Mouse (Mus musculus) embryo, embryonic 11.5 days (tissue): ENCODE results near the gene Cxcr5.

Experiments used
- DNase-seq: peaks from one replicate; pipeline ENCODE4 v3.0.0-alpha.2; 2012; ENCODE audit warnings: low read depth, low spot score

Gene Cxcr5

DNA sequence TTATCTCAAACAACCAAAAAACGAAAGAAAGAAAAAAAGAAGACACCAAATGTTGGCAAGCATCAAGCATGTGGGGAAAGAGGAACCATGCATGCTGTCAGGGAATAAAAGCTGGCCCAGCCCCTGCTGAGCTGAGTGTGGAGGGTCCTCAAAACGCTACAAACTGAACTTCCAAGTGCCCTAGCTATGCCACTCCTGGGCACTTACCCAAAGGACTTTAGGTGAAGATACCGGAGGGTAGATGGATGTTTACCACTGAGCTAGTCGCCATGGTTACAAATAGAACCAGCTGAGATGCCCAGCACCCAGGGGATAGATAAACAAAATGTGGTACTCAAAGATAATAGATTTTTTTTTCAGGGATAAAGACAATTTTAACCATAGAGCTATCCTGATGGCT lies at the start of gene Cxcr5:
Gene Cxcr5, minus strand, starts transcription at position 281 of the 400 bp plus-strand sequence.
- DNase-seq, result no peak

DNA sequence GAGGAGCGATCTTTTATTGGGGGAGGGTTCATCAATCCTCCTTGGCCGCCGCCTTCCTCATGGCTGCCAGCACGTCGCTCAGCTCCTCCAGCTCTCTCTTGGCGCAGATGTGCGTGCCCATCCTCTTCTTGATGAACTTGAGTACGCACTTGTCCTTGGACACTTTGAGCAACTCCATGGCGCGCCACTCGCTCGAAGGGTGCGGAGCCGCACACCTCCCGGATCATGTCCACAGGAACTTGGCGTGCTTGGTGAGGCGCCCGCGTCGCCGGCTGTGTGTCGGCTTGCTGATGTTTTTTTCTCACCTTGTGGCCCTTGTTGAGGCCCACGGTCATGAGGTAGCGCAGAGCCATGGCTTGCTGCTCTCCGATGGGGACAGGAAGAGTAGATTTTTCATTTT lies 48.7 kb upstream of the Cxcr5 start:
- DNase-seq, result no peak

DNA sequence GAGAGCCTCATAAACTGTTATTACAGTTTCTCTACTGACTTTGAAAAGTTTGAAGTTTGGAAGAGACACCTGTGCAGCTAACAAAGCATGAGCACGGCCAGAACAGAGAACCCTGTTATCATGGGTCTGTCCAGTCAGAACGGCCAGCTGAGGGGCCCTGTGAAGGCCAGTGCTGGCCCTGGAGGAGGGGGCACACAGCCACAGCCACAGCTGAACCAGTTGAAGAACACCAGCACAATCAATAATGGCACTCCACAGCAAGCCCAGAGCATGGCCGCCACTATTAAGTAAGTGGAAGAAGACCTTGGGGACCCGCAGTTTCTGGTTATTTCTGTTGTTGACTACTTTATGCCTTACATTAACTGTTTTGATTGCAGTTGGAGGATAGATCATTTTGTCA lies 45.6 kb upstream of the Cxcr5 start:
- no peak for DNase-seq

DNA sequence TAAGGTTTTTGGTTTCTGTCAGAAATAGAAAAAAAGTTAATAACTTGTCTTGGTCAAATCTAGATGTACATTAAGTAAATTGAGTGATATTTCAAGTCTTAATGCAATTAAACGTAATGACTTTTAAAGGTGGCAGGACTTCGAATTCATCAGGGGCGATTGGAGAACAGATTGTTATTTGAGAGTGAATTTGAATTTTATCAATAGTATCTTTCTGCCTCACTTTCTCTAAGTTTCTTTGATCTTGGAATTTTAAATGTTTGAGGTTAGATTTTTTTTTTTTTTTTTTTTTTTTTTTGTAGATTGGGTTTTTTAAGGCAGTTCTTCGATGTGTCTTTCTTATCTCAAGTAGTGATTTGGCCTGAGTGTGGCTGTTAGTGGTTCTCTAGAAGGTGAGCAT lies 45.0 kb upstream of the Cxcr5 start:
- DNase-seq, result no peak

DNA sequence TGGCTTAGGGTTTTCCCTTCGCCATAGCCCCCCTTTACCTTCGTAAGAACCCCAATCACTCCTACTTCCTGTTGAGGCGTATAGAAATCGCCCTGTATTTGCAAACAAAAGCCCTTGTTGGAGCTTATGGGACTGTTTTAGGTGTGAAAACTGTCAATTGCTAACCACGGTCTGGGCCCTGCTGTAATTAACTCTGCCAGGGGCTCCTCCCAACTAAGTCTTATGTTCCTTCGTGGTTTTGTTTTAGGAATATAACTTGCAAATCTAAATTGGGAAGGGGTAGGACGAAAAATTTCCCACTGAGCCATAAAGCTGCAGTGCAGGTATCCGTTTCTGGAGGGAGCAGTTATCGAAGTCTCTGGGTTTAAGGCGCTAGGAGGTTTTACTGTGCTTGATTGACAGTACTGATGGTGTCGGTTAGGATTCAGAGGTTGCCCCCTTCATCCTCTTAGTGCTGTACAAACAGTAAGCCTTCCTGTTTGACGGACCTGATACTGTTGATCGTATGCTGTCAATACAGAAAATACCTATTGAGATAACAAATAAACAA lies 44.0 kb upstream of the Cxcr5 start:
- no peak for DNase-seq

DNA sequence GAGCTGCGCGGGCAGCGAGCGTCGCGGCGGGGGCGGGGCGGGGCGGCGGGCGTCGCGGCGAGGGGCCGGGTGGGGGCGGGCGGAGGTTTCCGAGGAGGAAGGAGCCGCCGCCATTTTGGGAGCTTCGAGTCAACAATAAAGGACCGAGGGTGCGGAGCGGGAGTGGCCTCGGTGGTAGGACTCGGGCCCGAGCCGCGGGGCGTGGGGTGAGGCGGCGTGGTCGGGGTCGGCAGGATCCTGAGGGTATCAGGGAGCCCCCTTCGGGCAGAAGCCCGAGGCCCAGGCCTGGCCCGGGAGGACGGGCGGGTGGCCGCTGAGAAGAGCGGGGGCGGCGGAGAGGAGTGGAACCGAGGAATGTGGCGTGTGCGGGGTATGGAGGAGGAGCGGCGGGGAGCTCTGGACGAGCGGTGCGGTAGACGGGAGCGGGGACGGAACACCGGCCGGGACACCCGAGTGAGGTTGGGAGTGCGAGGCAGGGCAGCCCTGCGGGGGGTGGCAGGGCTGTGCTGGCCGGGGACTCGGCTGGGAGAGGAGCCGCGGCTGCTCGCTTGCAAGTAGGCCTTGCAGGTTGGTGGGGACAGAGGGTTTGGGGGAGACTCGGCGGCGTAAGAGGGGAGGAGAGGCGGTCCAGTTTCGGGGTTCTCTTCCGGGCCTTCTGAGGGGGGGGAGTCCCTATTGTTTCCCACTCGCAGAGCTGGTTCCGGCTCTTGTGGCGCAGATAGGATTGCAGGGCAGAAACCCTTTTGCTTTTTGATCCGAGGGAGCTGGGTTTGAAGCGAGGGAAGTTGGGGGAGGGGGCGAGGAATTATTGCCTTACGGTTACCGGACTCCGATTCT lies 43.3 kb upstream of the Cxcr5 start, which contains the start of gene Ddx6:
Gene Ddx6, plus strand, starts transcription at position 114 of the 837 bp plus-strand sequence.
- peak; percentile 43 for DNase-seq

DNA sequence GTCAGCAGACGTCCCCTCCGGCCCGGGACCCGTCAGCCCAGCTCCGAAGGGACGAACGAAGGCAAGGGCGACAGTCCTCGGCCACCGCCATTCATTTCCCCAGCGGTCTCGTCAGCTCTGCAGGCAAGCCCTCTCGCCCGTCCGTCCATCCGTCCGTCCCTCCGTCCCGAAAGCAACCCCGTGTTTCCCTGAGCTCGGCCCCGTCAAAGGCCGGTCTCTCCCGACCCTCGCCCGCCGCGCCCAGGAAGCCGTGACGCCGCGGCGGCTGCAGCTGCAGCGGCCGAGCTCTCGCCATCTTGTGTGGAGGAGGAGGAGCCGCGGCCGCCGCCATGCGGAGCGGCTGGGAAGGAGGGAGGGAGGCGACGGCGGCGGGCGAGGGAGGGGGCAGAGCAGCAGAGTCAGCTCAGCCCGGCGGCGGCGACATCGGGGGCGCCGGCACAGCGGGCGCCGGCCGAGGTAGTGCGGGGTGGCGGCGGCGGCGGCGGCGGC lies 42.7 kb upstream of the Cxcr5 start:
- peak; percentile 51 for DNase-seq

DNA sequence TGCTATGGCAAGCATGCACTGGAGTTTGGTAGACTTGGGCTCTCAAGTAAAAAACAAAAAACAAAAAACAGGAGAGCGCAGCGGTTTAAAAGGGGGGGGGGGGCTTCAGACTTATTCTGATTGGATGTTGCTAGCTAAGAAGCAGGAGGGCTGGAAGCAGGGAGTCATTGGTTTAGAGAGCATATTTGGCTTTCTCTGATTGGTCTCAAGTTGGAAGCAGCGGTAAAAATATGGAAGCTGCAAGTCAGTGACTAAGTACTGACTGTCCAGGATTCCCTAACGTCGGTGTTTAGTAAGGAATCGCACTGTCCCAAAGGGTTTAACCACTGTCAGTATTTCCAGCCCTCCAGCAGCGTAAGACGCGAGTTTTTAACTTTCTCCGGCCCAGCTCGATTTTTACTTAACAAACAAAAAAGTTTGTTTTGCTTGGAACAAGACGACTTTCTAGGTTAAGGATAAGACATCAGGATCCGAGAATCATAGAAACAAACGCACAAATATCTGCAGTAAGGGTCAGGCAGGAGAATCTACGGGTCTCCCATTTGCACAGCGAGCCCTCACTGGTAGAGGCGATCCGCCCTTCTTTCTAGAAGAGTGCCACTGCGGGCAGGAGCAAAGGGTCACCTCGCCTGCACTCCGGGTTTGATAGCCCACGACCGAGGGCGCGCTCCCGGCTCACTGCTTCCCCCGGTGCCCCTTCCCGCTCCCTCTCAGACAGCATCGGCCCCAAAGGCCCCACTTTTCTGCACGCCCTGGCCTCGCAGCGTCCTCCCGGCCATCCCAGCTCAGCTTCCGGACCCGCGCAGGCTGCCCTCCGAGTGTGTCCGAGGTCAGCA lies 42.0 kb upstream of the Cxcr5 start:
- peak; percentile 66 for DNase-seq

DNA sequence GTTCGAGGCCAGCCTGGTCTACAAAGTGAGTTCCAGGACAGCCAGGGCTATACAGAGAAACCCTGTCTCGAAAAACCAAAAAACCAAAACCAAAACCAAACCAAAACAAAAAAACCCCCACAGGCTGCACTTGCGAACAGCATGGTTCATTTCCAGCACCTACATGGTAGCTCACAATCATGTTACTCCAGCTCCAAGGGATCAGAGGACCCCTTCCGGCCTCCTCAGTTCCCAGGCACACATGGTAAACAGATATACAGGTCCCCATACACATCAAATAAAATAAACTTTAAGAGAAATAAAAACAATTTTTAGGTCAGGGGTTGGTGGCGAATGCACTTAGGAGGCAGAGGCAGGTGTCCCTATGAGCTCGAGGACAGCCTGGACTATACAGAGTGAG lies 41.1 kb upstream of the Cxcr5 start:
- DNase-seq, result no peak

DNA sequence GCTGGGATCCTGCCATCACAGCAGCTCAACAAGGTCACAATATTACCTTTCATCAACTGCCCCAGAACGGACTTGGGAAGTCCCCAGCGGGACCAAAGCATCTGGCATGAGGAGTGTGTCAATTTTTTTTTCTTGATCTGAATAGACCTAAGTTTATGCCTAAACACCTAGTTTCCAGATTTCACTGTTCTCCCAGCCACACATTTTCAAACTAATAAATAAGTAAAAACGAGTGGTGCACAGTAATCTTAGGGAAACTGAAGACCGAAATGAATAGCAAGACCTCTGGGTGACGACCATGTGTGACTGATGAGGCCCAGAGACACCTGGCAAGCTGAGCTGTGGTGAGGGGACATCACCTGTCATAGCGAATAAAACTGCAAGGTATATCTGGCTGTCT lies 39.1 kb upstream of the Cxcr5 start:
- no peak for DNase-seq

DNA sequence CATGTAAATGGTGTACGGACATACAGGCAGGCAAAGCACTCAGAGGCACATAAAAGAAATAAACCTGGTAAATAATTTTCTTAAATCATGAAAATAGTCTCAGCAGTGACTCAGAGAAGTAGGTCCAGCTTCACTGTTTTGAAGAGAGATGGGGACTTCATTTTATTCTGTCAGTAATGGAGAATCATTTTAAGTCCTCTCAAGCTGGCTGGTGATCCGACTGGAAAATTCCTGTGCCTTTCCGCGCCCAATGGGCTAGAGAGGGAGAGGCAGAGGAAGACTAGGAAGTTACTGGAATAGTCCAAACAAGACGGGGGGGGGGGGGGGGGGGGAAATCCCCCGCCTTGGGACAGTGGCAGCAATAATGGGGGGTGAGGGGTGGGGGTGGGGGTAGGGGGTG lies 37.9 kb upstream of the Cxcr5 start:
- no peak for DNase-seq

DNA sequence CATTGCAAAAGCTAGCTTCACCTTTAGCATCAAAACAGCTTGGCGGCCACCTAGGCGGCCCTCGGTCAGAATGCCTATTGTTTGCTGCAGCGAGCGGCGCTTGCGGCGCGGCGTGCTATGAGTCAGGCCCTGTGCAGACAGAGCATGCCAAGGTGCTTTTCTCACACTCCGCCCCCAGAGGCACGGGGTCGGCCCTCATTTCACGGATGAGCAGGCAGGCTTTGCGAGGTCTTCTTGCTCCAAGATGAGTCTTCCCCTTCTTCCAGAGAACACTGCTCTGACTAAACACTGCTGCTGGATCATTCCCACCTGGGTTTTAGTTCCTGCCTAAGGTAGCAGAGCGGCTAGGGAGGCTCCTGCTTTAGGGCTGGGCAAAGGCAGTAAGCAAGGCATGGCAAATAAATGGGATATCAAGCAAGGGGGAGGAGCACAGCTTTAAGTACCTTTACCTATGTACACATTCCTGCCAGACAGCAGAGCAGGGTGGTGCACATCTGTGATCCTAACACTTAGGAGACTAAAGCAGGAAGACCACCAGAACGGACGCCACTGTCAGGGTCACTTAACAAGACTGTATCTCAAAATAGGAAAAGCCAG lies 37.3 kb upstream of the Cxcr5 start:
- peak; percentile 41 for DNase-seq

DNA sequence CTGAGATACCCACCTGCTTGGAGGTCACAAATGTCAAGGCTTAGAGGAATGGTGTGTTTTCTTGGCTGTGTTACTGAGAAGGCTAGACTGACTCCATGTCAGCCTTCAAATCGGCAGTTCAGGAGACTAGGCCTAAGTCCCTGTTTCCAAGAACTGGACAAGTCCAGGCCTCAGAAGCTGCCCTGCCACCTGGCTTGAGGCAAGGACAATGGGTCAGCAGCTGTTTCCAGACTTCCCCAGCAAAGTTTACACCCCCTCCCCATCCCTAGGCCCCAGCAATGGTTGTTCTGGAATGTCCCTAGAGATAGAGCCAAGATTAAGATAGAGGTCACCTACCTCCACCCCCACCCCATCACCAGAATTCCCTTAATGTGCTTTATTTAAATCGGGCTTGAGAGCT lies 36.1 kb upstream of the Cxcr5 start:
- DNase-seq, result no peak

DNA sequence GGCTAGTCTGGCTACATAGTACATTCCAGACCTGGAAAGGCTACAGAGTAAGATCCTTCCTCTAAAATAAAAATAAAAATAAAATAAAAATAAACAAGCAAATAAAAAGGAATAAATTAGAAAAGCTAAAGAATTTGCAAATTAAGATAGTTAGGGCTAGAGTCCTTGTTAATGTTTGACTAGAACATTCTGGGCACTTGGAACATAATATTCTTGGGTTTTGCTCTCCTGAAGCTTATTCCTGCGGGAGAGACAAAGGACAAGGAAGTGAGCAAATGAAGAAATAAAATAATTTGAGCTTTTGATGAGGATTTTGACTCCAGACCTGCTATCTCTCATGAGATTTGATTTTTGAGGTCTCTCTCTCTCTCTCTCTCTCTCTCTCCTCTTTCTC lies 33.9 kb upstream of the Cxcr5 start:
- no peak for DNase-seq

DNA sequence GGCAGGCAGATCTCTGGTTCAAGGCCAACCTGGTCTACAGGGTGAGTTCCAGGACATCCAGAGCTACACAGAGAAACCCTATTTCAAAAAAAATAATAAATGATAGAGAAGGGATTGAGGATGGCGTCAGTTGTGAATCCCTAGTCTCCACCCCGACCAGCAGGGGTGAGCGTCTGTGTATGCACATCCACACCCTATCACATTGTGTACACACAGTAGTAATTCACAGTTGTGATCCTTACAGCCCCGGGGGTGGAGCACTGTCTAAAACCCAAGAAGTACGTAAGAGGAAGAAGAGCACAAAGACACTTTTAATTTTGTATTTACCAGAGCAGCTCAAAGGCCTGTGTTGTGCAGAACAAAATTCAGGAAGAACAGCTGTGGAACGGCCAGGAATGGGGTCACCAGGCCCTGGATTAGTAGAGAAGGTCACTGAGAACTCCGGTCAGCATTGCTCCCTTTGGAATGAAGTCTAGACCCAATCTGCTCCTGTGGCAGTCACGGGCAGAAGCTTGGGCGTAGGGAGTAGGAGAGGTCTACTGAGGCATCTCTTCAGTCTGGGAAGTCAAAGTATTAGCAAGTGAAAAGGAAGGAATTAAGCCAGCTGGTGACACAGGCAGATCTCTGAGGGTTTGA lies 33.3 kb upstream of the Cxcr5 start:
- no peak for DNase-seq

DNA sequence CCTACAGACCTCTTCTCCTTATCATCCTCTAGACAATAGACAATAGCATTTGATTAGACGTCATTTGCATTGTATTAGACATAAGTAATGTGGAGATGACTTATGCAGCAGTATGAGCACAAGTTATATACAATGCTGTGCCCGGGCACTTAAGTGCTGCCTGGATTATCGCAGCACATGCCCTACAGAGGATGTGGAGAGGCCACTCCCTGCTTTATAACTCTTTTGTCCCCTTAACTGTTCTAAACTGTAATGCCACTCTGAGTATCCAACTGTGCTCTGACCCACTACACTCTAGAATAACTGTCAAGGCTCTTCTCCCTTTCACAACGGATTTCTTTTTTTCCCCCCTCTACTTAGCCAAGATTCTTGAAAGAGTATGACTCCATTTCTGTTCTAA lies 32.2 kb upstream of the Cxcr5 start:
- no peak for DNase-seq

DNA sequence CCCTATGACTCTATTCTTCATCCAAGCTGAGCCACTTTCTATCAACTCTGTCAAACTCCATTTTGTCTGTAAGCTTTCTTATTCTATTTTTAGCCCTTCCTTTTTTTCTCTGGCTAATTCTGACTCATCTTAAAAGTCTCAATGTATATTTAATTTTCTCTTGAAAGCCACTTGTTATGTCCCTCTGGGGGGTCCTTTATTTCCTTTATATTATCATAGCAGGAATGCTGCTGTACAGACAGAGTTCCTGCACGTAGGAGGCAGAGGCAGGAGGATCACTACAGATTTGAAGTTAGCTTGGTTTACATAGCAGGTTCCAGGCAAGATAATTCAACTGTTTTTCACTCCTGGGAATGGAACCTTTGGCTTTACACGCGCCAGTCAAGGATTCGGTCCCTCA lies 31.5 kb upstream of the Cxcr5 start:
- no peak for DNase-seq

DNA sequence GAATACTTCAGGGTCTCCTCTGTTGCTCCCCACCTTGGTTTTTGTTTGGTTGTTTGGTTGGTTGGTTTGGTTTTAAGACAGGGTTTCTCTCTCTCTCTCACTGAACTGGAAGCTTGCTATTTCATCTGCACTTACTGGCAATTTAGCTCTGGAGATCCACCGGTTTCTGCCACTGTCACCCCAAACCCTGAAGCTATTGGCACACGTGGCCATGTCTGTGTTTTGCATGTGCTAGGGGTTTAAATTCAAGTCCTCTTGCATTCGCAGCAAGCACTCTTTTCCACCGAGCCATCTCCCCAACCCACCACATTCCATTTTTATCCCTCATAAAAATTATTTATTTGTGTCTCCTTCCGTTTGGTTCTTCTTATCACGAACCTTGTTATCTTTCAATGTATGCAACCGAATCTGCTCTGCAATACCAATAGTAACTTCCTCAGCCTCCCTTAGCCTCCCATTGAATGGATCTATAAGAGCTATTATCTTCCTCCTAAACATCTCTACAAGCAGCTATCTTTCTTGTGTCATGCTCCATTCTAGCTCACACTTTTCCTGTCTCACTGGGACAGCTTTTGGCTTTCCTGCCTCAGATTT lies 30.0 kb upstream of the Cxcr5 start:
- DNase-seq, result no peak

DNA sequence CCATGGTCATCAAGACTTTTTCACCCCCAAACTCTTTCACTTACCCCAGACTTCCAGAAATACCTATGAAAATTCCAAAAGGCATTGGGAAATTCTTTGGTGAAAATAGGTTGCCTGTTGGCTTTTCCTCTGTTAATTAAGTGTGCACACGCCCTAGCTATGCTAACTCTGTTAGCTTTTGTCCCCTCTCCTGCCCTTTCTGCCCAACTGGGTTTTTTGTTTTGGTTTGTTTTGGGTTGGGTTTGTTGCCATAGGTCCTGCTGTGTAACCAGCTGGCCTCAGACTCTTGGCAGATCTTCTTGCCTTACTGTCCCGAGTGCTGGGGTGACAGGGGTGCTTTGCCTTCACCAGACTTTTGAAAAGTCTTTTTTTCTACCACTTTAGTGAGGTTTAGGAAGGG lies 29.3 kb upstream of the Cxcr5 start:
- DNase-seq, result no peak

DNA sequence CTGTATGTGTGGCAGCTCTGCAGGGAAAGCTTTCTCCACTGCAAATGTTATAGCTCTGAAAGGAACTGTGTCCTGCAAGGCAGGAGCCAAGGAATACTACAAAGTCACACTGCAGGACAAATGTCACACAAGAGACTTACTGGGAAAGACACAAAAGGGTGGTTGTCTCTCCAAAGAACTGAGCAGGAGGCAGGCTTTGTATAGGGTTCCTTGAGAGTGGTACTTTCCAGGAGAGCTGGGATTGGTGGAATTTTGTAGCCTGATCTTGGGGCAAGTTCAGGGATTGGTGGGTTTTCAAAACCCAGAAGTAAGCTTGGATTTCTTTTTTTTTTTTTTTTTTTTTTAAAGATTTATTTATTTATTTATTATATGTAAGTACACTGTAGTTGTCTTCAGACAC lies 27.4 kb upstream of the Cxcr5 start:
- DNase-seq, result no peak

DNA sequence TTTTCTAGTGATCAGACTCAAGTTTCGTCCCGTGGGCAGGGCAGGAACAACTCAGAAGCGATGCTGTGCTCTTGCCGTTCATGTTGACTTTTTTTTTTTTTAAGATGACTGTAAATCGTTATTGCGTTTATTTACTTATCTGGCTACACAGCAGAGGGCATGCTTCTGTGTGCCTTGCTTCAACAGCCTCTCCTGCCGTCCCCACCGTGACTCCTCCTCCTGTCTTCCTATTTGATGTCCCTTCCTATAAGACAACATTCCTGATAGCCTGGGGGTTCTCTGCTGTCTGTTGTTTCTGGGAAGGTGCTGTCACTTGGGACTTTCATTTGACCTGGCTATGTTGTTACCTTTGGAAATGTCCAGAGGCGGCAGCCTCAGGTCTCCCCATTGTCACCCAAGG lies 26.9 kb upstream of the Cxcr5 start:
- DNase-seq, result no peak
